Mouse (Mus musculus) midbrain, postnatal 0 days (tissue): ENCODE data around the gene Rad51c. TPM values are rescaled to one million over a fixed set of nuclear protein-coding genes. Genes with fewer than 3 reads are reported as not detected.
"Not testable (repeated sequence)": the region's sequence is repeated elsewhere in the genome, so short reads cannot be mapped to it uniquely, and the experiment has no call there.

Experiments used
- ATAC-seq: fragments of 200-750 bp; cut with Nextera tagmentation; 2 replicates; pipeline ENCODE4 v1.8.0; 2017; ENCODE audit warnings: moderate number of reproducible peaks, mild to moderate bottlenecking, moderate TSS enrichment, moderate library complexity; ENCODE audit not compliant: low FRiP score
- DNase-seq: peaks from one replicate; pipeline ENCODE4 v3.0.0-alpha.2; 2015; ENCODE audit warnings: low spot score
- H3K27ac ChIP-seq: fragments of 300-500 bp; sonication (generic); 2 replicates; pipeline ENCODE4 v1.5.1; 2014; ENCODE audit warnings: low read depth, mild to moderate bottlenecking, low read length, mixed read lengths
- H3K27me3 ChIP-seq: fragments of 300-500 bp; sonication (generic); 2 replicates; pipeline ENCODE4 v1.6.1; 2014; ENCODE audit warnings: low read length, control low read depth, mixed read lengths; ENCODE audit not compliant: insufficient read depth
- H3K36me3 ChIP-seq: fragments of 300-500 bp; sonication (generic); 2 replicates; pipeline ENCODE4 v1.6.1; 2014; ENCODE audit warnings: low read length, control low read depth, mixed read lengths; ENCODE audit not compliant: insufficient read depth
- H3K4me1 ChIP-seq: fragments of 300-500 bp; sonication (generic); 2 replicates; pipeline ENCODE4 v1.6.1; 2014; ENCODE audit warnings: mild to moderate bottlenecking, control low read depth, antibody characterized with exemption, low read length, mixed read lengths; ENCODE audit not compliant: insufficient read depth
- H3K4me2 ChIP-seq: fragments of 300-500 bp; sonication (generic); 2 replicates; pipeline ENCODE4 v1.6.1; 2014; ENCODE audit warnings: low read depth, mild to moderate bottlenecking, low read length, mixed read lengths; ENCODE audit not compliant: poor library complexity, severe bottlenecking
- H3K4me3 ChIP-seq: fragments of 300-500 bp; sonication (generic); 2 replicates; pipeline ENCODE4 v1.5.1; 2014; ENCODE audit warnings: low read depth, mild to moderate bottlenecking, low read length, moderate library complexity
- H3K9ac ChIP-seq: fragments of 300-500 bp; sonication (generic); replicated peaks from 2 replicates; pipeline ENCODE4 v1.6.1; 2014; ENCODE audit warnings: mild to moderate bottlenecking, low read length, moderate library complexity, mixed read lengths; ENCODE audit not compliant: poor library complexity, severe bottlenecking
- H3K9me3 ChIP-seq: fragments of 300-500 bp; sonication (generic); 2 replicates; pipeline ENCODE4 v1.6.1; 2016; ENCODE audit warnings: low read length, control low read depth
- CTCF ChIP-seq: IDR thresholded peaks from 2 replicates; pipeline ENCODE4 v1.5.1; 2016; ENCODE audit warnings: antibody characterized with exemption, mild to moderate bottlenecking
- WGBS: fragments of 180-500 bp; shearing (Covaris S2); extraction: QIAGEN DNeasy Blood & Tissue Kit; methylation state at CpG from one replicate; pipeline ENCODE4 v1.1.7; 2014; 5-methylcytosine and 5-hydroxymethylcytosine counted together
- polyA plus RNA-seq: library from polyadenylated mRNA; unstranded; fragments of >200 nt; fragmentation: Nextera tagmentation; extraction: Ambion mirVana; gene quantifications from 2 replicates; pipeline ENCODE4 v1.2.1, GENCODE M21; 2015
- total RNA-seq: library from RNA; depleted of rRNA; stranded (reverse); fragments of >200 nt; gene quantifications from 2 replicates; pipeline ENCODE4 v1.2.3, GENCODE M21; 2014

Rad51c gene
- total and polyA plus RNA-seq, 2 experiments from 2014 or later = 2.1 to 2.4 TPM

DNA sequence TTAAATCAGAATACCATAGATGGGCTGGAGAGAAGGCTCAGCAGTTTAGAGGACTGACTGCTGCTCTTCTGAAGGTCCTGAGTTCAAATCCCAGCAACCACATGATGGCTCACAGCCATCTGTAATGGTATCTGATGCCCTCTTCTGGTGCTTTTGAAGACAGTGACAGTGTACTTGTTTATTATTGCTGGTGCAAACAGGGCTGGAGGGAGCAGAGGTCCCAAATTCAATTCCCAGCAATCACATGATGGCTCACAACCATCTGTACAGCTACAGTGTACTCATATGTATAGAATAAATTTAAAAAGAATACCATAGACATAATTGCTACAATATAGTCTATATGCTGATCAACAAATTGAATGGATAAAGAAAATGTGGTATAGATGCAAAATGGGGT is 42.7 kb upstream of the Rad51c start:
- 0 out of 2 replicates have a peak, but pooled peaks have one; percentile 7 for TF ChIP-seq CTCF
- no peak for ATAC-seq
- Histone ChIP-seq H3K9ac (no peak overlapping the region), H3K4me3 (no peak overlapping the region), H3K9me3 (no peaks in the 10 kb centered on the region), H3K36me3 (no peaks in the 10 kb centered on the region), H3K4me2 (peak overlapping the region; percentile 48; the same call in 1 of the 2 replicates), H3K27me3 (no peaks in the 10 kb centered on the region), H3K4me1 (no peaks in the 10 kb centered on the region), H3K27ac (no peak overlapping the region)
- no peak for DNase-seq

DNA sequence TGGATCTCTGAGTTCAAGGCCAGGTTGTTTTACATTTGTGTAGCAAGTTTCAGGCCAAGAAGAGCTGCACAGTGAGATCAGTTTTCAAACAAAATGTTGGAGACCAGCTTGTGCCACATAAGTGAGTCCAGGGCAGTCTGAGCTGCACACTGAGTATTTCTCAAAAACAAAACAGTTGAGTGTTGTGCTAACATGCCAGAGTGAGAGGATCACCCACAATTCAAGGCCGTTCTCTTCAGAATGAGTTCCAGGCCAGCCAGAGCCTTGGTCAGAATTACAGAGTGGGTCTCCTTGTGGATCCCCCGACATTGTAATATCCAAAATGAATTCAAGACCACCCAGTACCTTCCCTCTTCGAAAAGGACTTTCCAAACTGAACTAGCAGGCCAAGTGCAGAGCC is 41.4 kb upstream of the Rad51c start:
- no peak overlapping the region for H3K9ac ChIP-seq
- H3K4me3 ChIP-seq = no peak overlapping the region
- no peaks in the 10 kb centered on the region for H3K4me1 ChIP-seq
- H3K36me3 ChIP-seq = no peaks in the 10 kb centered on the region
- ATAC-seq (no peak), DNase-seq (no peak)
- TF ChIP-seq CTCF = no peak
- H3K9me3 ChIP-seq = no peaks in the 10 kb centered on the region
- H3K4me2 ChIP-seq = no peak overlapping the region
- H3K27ac ChIP-seq = no peak overlapping the region
- H3K27me3 ChIP-seq = no peaks in the 10 kb centered on the region
- WGBS = 90% methylated on average over 3 of the region's 3 CpGs

DNA sequence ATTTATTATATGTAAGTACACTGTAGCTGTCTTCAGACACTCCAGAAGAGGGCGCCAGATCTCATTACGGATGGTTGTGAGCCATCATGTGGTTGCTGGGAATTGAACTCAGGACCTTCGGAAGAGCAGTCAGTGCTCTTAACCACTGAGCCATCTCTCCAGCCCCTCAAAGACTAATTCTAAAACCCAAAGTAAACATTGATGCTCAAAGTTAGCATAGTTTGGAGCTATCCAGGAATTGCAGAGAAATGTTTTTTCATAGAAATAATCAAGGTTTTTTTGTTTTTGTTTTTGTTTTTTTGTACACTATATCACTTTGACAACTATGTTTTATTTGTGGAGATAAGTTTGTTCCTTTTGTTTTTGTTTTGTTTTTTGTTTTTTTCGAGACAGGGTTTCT is 40.8 kb upstream of the Rad51c start:
- ATAC-seq, H3K4me1 ChIP-seq, H3K36me3 ChIP-seq, DNase-seq, H3K27me3 ChIP-seq, H3K4me3 ChIP-seq, H3K27ac ChIP-seq, H3K4me2 ChIP-seq, H3K9ac ChIP-seq, H3K9me3 ChIP-seq: not testable (repeated sequence)
- WGBS = 92% methylated on average over 2 of the region's 4 CpGs

DNA sequence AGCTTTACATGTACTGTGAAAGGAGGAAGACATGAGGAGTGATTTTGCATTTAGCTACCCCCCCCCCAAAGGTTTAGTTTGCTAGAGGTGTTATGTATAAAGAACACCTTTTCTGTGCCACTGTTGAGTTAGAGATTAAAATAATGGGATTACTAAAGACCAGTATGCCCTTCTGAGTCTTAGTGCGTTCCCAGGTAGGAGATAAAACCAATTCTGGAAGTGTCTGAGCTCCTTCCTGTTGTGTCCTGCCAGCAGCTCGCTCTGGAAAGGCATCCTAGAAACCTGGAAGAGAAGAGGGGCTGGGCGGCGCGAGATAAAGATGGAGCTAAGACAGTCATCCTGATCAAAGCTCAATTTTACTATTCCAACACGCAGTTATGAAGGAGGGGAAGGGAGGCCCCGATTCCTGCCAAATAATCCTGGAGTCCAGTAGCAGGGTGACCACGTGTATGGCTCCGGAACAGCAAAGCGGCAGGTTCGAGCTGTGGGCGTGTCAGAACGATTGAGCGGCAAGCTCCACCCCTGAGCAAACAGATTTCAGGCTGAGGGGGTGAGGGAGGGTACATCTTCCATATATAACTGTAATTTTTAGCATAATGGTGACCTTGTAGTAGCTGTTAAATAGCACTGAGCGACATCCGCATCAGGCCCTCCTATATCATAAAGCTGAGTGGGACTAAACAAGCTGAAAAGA is 40.1 kb upstream of the Rad51c start:
- Histone ChIP-seq H3K27ac (no peak overlapping the region), H3K4me3 (no peak overlapping the region), H3K4me2 (no peak overlapping the region), H3K9me3 (no peaks in the 10 kb centered on the region), H3K4me1 (no peaks in the 10 kb centered on the region), H3K9ac (no peak overlapping the region), H3K36me3 (no peaks in the 10 kb centered on the region), H3K27me3 (no peaks in the 10 kb centered on the region)
- no peak for DNase-seq
- no peak for ATAC-seq
- TF ChIP-seq CTCF = no peak
- 7% methylated on average over 16 of the region's 16 CpGs for WGBS

DNA sequence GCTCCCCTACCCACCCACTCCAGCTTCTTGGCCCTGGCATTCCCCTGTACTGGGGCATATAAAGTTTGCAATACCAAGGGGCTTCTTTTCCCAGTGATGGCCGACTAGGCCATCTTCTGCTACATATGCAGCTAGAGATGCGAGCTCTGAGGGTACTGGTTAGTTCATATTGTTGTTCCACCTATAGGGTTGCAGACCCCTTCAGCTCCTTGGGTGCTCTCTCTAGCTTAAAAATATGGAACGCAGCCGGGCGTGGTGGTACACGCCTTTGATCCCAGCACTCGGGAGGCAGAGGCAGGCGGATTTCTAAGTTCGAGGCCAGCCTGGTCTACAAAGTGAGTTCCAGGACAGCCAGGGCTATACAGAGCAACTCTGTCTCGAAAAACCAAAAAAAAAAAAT is 39.3 kb upstream of the Rad51c start:
- not testable (repeated sequence) for H3K27me3 ChIP-seq, H3K9me3 ChIP-seq, H3K4me1 ChIP-seq, H3K4me3 ChIP-seq, H3K27ac ChIP-seq, DNase-seq, H3K4me2 ChIP-seq, H3K36me3 ChIP-seq, H3K9ac ChIP-seq, ATAC-seq
- 74% methylated on average over 10 of the region's 10 CpGs for WGBS

DNA sequence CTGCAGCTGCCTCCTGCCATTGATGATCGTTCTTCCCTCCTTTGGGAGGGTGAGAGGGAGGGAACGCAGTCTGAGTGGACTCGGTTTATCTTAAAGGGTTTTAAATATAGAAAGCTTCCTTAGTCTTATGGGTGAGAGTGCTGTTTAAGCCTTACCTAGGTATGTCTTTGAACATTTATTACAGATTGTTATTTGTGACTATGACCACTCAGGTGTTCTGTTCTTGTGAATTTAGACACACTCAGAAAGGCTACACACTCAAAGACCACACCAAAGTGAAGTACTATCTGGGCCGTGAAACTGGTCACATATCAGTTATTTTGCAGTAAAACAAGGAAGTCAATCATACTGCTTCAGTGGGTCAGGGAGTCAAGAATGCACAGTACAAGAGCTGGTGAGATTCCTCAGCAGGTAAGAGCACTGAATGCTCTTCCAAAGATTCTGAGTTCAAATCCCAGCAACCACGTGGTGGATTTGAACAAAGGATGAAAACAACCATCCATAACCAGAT is 38.7 kb upstream of the Rad51c start:
- Histone ChIP-seq H3K4me3 (no peak overlapping the region), H3K27me3 (no peaks in the 10 kb centered on the region), H3K4me1 (no peaks in the 10 kb centered on the region), H3K27ac (peak overlapping the region; percentile 63), H3K9ac (no peak overlapping the region), H3K9me3 (no peaks in the 10 kb centered on the region), H3K36me3 (no peaks in the 10 kb centered on the region), H3K4me2 (no peak overlapping the region)
- peak; percentile 86 for DNase-seq
- ATAC-seq = no peak
- WGBS = 0% methylated on average over 4 of the region's 5 CpGs
- no peak for TF ChIP-seq CTCF
